Mouse (Mus musculus) granulocyte monocyte progenitor cell, adult 5-6 weeks (primary cell): ENCODE data around the gene Slc4a4. TPM values are rescaled to one million over a fixed set of nuclear protein-coding genes. Genes with fewer than 3 reads are reported as not detected.

Source experiments
- ATAC-seq: replicated peaks from 2 replicates; pipeline ENCODE4 v1.8.0; 2016; ENCODE audit warnings: mild to moderate bottlenecking, moderate TSS enrichment, inconsistent platforms; ENCODE audit not compliant: poor library complexity, severe bottlenecking
- total RNA-seq, 2 experiments: library from RNA; stranded (forward) in 1 of 2; stranded (reverse) in 1 of 2; fragments of 200-712, 200-1000 nt in 1 of 2; fragments of >200 nt in 1 of 2; fragmentation: Nextera tagmentation in 1 of 2; gene quantifications; 2 replicates each; pipeline ENCODE4 v1.2.3; 2014 to 2017

Slc4a4 gene
- total RNA-seq, 2 experiments from 2014 or later: not detected

DNA sequence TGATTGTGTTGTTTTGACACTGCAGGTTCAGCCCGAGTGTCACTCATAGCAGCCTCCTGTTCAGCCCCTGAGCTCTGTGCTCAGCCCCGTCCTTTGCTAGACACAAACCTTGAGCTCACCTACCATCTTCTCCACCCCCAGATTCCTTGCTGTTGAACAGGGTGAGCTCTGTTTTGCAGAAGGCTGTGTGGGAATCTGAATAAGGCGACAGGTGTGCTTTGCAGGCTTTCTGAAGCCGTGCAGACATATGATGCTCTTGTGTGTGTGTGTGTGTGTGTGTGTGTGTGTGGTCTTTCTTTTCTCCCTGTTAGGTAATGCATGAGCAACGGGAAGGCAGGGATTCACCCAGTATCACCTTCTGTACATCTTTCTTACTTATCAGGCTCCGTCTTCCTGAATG, 241.6 kb downstream of the Slc4a4 start:
- no peak for ATAC-seq

DNA sequence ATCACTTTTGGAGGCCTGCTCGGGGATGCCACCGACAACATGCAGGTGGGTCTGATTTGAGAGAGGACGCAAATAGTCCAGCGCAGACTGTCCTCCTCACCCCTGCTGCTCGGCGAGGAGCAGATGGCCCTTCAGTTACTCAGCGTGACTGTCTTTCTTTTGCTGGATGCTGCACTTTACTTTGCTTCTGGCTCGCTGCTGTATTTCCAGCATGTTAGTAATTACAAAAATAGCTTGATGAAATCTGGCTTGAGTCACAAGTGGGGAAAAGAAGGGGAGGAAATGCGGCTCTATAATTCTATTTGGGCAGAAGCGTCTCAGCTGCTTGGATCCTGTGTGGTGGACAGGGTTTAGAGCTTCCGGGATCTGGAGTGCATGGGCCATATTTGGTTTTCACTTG, 249.2 kb downstream of the Slc4a4 start:
- ATAC-seq: no peak

DNA sequence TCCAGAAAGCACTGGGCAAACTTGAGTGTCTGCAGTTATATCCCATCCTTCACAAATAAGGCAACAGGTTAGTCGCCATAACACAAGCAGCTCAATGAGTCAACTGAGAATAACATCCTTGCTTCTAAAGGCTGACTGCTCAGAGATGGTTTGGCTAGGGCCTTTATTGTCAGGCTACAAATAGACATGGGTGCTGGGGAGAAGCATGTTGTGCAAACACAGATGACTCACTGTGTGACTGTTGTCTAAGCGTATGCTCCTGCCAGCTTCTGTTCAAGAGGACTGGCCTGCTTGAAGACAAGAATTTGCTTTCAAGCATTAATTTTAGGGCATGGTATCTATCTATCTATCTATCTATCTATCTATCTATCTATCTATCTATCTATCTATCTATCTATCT, 253.5 kb downstream of the Slc4a4 start:
- ATAC-seq: no peak

DNA sequence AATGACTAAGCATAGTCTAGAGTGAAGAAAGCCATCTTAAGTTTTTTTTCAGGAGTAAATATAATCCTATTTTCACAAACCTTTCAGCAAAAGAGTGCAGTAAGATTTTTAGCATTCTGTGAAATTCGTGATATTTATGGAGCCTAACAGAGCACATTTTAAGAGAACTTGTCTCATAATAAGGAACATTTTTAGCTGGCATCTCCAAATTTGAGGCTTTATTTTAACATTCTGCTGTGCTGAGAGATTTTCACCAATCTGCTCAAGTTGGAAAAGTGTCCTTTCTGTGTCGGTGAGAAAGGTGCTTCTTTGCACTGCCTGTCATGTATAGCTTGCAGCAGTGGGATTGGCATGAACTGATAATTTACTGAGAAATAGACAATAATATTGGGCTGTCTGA, 255.1 kb downstream of the Slc4a4 start:
- no peak for ATAC-seq

DNA sequence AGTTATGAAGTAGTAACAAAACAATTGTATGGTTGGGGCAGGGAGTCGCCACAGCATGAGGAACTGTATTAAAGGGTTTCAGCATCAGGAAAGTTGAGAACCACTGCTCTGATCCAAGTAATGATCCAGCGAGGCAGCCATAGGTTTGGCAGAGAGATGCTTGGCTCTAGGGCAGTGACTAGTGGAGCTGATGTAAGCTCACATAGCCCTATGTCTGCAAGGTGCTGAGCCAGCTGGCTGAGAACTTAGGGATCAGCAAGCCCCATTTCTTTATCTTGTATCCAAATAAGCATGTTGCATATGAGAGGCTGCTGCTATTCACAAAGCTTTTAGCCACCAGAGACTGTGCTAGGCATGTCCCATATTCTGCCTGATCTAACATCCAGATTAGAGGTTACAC, 259.7 kb downstream of the Slc4a4 start:
- ATAC-seq: no peak

DNA sequence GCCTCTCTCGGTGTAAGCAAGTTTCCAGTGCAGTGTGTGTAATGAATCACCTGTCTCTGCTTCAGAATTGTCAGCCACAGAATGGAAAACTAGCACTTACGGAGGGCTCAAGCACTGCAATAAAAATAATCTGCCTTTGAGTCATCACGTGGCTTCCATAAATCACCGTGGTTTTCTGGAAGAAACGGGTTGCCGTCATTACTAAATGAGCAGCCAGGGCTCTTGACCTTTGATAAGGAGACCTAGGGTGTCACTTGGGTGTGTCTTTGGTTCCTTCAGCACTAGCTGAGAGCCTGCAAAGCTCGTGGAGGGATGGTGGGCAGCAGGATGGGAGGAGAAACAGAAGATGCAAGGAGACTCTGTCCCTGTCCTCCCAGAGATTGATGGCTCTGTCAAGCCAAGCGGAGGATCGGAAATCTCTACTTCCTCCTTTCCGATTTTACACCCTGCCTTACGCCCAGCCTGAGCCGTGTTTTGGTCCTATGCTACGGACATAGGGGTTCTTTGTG, 260.7 kb downstream of the Slc4a4 start:
- ATAC-seq: 0 out of 2 replicates have a peak, but pooled peaks have one; percentile 37

DNA sequence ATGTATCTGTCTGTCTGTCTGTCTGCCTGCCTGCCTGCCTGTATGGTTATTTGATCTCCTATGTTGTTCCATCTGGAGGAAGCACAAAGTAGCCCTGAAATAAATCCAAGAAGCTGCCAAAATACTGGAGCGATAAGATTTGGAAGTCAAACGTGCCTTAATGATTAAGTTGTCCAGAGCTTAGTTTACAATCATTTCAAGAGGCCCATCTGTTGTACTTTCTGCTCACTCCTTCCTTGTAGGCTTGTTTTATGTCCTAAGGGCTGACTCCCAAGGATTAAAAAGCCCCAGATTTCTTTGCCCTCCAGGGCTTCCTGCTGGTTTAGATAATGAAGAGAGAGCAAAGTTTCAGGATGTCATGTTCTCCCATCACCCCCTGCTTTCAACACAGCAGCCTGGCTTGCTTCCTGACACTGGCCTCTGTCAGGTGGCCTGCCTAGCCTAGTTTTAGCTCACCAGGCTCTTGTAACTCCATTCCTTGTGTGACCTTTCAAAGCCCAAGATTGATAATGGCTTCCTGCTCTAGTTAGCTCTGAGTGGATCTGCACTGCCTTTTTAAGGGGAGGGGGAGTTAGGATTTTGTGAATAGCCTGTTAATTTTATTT, 262.9 kb downstream of the Slc4a4 start:
- ATAC-seq: no peak

DNA sequence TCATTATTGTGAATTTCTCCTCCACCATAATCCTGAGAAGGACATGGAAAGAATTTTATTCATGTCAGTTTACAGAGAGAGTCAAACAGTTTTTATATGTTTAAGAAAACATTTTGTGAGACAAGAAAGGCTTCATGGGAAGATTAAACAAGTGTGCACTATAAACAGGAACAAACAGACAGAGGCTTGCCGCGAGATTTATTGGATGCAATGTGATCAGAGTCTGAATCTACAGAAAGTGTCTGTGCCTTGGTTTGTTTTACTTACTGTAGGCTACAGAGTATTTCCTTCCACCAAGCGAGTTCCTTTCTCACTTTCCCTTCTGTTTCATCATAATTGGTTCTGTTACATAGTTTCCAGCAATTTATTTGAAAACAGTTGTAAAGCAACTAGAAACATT, 264.5 kb downstream of the Slc4a4 start:
- no peak for ATAC-seq

DNA sequence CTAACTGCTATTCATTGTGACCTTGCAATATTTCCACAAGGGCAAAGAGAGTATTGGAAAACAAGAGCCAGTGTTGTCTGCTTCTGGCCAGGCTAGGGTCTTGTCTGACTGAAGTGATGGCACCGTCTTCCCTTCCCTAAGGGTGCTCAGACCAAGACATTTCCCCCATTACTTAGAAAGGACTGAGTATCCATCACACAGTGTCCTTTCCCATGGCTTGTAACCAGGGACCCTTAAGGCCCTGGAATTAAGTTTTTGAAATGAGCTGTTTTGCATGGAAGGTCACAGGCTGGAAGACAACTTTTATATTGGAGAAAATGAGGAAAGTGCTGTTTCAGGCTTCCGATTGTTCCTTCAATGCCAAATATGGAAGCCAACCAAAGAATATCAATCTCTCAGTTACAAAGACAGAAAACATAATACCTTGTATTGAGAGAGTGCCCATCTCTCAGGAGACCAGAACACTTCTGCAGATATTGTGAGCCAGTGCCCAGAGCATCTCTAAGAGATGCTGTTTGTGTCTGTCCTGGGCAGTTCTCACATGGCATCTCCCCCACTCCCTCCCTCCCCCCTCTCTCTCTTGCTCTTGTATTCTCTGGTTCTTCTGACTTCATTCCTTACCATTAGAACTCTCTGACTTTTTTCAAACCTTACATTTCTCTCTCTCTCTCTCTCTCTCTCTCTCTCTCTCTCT, 284.6 kb downstream of the Slc4a4 start:
- no peak for ATAC-seq

DNA sequence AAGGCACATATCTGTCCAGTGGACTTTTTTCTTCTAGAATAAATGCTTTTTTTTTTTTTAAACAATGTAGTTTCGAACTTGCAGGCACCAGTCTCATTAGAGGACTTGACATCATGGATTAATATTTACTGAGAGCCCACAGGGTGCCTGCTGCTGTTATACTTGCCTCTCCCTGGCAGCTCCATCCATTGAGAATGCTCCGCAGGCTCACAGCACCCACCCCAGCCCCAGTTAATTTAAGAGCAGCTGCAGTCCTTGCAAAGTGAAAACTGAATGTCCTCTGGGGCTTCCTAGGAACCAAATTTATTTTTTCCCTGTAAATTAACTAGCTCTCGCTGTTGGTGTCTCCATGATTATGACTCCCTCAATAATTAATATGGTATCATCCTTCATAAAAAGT, 303.4 kb downstream of the Slc4a4 start:
- no peak for ATAC-seq

DNA sequence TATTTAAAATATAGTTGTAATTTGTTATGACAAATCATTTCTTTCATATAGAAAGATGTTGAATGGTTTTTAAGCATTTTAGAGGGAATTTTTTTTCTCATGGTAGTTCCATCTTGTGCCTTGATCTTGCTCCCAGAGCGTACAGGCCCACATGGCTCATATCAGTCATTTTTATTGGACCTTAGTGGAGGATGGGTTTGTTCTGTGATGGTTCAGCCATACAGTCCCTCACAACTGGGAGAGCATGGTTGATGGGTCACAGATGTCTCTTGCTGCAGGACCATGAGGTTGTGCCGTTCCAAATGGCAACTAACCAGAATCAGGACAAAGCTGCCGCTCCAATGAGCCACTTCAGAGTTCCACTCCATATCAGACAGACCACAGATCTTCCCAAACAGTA, 308.0 kb downstream of the Slc4a4 start:
- ATAC-seq: no peak

DNA sequence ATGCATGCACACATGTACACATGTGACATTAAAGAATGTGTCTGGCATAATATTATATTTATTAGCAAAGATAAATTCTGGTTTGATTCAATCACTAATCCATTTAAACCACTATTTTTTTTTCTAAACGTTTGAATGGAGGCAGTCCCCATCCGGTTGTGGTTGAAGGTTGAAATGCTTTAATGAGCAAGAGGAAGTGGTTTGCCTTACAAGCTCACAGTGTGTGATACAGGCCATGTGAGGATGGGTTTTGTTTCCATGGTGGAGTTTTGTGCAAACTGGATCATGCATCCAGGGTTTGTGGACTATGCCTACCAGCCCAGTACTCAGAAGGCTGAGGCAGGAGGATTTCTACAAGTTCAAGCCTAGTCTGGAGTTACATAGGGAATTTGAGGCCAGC, 311.9 kb downstream of the Slc4a4 start:
- peak; percentile 97 for ATAC-seq

DNA sequence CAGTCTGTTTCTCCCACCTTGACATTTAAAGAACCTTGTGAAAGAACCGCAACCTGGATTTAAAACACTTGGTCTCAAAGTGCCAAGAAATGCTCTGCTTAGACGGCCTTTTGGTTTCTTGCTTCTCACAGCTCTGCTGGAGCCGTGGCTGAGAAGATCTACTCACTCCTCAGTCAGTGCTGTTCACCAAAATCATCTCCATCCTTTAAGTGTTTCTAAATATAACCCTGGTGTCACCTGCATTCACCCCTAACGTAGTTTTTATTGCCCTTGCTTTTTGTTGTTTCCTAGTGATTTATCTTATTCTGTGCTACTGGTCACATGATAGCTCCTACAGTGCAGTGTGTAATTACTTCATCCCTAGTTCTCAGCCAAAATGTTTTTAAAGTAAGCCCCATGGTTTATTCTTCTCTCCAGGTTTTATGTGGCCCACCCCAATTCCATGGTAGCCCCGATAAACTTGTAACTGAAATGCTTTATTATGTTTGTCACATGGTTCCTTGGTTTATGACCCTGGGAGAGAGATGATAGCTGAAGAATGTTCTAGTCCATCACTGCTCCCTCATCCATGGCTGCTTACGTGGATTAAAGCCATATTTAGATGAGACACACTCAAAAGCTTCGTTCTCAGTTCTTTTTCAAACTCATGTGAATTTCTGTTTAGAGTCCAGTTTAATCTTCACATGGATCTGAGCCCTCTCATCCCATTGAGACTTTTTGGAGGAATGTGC, 323.5 kb downstream of the Slc4a4 start:
- no peak for ATAC-seq

DNA sequence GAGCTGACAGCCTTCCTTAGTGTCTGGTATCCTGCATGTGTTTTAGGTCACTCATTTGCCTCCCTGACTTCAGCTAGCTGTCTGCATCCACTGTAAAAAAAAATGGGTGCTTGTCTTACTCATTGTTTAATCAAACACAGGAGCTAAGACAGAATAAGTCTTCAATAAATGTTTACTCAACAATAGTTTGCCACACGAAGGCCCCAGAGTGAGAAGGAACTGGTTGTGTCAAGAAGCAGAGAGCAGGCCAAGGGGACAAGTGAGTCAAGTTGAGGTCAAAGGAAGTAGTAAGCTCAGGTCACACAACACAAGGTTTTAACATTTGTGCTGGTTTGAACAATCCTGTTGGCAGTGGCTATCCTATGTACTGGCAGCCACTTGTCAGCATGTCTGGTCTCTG, 324.4 kb downstream of the Slc4a4 start:
- ATAC-seq: no peak

DNA sequence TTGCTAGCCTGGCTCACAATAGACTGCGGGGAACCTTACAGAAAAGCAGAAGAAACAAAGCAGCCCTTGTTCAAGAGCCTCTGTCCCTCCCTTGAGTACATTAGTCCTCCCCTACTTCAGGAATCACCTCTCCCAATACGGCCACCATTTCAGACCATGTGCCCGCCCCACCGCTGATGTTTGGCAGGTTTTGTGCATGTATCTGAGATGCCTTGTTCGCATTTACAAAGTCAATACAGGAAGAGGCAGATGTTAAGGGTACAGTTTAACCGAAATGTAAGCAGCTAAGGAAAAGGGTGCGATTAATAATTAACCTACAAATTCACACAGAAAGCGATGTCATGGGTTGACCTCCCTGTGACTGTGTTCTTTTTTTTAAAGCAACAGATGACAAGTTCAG, 331.6 kb downstream of the Slc4a4 start:
- no peak for ATAC-seq

DNA sequence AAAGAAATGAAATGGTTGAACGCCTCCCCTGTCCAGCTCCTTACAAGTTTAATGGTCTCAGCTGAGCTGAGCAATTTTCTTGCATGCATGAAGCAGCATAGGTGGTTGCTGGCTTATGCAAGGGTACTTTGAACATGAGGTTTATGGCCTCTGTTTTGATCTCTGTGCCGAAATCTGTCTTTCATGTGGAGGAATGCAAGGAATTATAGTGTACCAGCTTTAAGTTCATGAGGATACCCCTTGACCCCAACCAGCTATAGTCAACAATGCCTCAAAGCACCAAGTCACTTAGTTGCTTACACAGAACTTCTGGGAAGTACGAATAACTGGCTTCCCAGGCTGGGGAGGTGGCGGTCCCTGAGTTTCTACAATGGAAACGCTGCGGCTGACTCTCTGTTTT, 332.1 kb downstream of the Slc4a4 start:
- no peak for ATAC-seq

DNA sequence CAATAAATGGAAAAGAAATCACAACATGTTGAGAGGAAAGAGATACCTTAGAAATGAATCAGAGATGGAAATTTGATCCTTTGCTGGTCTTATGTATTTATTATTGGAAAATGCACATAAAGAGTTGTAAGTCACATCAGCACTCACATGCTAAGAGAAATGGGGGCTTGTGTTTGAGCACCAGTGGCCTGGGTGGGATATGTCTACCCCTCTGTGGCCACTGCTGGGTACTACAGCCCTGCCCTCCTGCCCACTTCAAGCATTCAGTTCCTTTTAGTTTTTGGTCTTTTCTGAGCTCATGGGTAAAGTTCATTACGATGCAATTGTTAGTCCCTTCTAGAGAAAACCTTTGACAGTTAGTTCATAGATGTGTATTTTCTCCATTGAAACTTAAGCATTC, 335.0 kb downstream of the Slc4a4 start:
- peak; percentile 66; the same call in 1 of the 2 replicates for ATAC-seq

DNA sequence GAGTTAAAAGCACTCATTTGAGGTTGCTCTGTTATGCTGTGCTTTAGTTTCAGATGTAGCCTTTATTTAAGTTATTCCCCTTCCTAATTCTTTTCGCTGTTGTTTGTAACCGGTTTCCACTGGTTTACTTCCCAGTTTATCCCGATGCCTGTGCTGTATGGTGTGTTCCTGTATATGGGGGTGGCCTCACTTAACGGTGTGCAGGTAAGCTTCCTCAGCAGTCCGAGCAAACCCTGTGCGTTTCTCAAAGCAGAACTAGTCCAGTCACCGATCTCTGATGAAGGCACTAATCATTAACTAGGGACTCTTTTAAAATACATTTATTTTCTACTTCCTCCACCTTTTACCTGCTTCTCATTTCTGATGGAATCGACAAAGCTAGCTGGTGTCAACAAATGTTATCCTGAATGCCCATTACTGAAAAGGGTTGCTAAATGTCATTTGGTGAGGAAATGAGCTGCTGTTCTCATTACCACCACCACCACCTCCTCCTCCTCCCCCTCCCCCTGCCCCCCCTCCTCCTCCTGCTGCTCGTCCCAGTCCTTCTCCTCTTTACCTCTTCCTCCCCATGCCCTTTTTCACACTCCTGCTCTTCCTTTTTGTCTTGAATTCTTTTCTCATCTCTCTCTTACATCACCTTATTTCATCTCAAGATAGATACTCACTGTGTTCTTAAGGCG, 336.6 kb downstream of the Slc4a4 start:
- no peak; the same call in 1 of the 2 replicates for ATAC-seq

DNA sequence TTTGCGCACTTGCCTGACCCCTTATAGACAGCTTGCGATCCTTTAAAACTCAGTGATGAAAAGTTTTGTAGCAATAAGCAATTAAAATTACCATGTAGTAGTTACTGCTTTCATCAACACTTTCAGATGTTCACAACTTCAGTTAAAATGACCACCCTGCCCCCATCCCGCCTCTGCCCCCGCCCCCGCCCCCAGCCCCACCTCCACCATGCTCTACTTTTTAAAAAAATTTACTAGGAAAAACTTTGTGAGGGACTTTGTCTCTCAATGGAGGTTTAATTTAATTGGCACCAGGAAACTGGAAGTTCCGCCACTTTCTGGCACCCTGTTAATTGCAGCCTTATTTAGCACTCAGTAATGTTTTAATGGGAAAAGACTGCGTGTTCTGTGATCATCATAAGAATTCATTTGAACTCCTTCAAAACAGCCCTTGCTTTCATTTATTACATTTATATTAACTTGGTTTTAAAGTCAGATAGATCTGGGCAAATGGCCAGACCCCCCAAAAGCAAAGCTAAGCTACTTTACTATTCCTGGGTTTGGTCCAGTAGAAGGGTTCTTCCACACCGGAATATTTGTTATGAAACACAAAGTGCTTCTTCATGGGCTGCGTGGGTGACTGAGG, 337.2 kb downstream of the Slc4a4 start:
- no peak for ATAC-seq

DNA sequence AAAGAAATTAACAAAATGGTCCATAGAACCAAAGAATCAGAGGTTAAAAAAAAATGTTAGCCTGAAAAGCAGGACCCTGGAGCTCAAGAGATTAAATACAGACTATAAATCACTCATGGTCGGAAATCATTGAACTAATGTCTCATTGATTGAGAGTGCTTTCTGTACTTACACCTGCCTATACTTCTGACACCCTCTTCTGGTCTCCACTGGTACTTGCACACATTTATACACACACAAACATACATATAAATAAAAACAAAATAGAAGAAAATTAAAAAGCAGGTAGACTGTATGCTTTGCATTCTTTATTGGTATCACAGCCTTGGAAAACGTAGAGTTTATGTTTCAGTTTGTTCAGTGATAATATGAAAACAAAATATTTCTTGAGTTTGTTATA, 341.3 kb downstream of the Slc4a4 start:
- no peak for ATAC-seq
